Mouse (Mus musculus): ENCODE measurements around the gene Lhfpl5. TPM values are rescaled to one million over a fixed set of nuclear protein-coding genes. Genes with fewer than 3 reads are reported as not detected.

Lhfpl5 gene
- total and polyA plus RNA-seq, 2 experiments from 2014 or later, result 26.6 to 29.7 TPM

DNA sequence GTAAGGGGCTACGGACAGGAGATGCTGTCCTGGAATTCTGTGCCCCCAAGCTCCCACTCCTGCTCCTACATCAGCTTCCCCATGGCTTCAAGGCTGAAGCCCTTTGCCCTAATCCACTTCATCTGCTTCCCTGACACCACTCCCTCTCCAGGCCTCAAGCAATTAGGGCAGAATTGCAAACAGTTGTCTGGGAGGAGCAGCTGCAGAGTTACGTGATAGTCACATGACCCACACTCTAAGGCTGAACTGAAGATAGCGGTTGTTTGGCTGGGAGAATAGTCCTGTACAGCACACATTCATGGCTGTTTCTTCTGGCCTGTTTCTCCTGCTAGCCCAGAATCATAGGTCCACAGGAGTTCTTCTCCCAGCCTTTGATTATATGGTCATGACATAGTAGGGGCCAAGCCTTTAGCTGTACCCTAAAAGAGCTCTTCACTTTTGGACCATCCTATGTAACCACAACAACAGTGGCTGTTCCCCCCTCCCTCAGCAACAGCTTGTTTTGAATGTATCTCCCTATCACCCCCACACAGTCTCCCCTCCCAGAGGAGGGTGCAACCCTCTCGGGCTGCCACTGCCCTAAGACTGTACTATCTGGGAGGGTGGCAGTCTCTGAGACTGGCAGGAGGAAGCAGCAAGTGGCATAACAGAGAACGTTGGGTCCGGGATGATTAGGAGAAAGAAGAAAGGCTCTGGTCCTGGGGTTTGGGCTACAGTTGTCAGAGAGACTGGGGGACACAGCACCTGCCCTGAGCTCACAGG, 18.6 kb upstream of the Lhfpl5 start:
- Histone ChIP-seq H3K9ac (replicated peaks; ENCODE audit: low read length) (no peak overlapping the region), H3K27me3 (ENCODE audit: insufficient read depth, low read length) (no peaks in the 10 kb centered on the region), H3K4me1 (ENCODE audit: insufficient read depth, low read length) (no peaks in the 10 kb centered on the region), H3K4me3 (ENCODE audit: low read length) (no peak overlapping the region), H3K36me3 (ENCODE audit: insufficient read depth, low read length) (no peaks in the 10 kb centered on the region), H3K27ac (no peak overlapping the region), H3K9me3 (ENCODE audit: low read length) (no peaks in the 10 kb centered on the region), H3K4me2 (ENCODE audit: low read depth, low read length) (no peak overlapping the region)
- 59% methylated on average over 6 of the region's 6 CpGs for WGBS
- ATAC-seq (no peak; the same call in 1 of the 2 replicates), DNase-seq (ENCODE audit: low spot score) (no peak)
- peak; percentile 10; the same call in 1 of the 2 replicates for TF ChIP-seq CTCF (IDR thresholded peaks at IDR 0.05; ENCODE audit: low read depth)

DNA sequence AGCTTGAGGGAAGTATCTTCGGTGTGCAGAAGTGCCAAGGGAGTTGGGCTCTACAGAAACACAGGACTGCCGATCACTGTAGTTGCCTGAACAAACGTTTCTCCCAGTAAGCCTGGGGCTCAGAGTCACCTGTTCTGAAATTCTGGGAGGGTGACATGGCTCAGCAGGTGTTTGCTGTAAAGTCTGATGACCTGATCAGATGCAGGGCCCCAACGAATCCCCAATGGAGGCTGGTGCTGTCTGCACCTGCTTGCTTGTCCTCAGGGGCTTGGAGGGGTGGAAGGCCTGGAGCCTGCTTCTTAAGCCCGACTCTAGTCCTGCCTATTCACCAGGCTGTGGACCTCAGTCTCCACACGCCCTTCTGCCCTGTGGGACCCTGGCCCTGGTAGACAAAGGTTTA, 17.7 kb upstream of the Lhfpl5 start:
- H3K4me3 ChIP-seq (ENCODE audit: low read length), result no peak overlapping the region
- H3K27ac ChIP-seq, result no peak overlapping the region
- H3K27me3 ChIP-seq (ENCODE audit: insufficient read depth, low read length), result no peaks in the 10 kb centered on the region
- no peak for DNase-seq (ENCODE audit: low spot score)
- TF ChIP-seq CTCF (IDR thresholded peaks at IDR 0.05; ENCODE audit: low read depth), result no peak
- H3K4me2 ChIP-seq (ENCODE audit: low read depth, low read length), result no peak overlapping the region
- H3K9me3 ChIP-seq (ENCODE audit: low read length), result no peaks in the 10 kb centered on the region
- 70% methylated on average over 6 of the region's 6 CpGs for WGBS
- H3K36me3 ChIP-seq (ENCODE audit: insufficient read depth, low read length), result no peaks in the 10 kb centered on the region
- H3K9ac ChIP-seq (replicated peaks; ENCODE audit: low read length), result no peak overlapping the region
- ATAC-seq, result no peak
- no peaks in the 10 kb centered on the region for H3K4me1 ChIP-seq (ENCODE audit: insufficient read depth, low read length)

DNA sequence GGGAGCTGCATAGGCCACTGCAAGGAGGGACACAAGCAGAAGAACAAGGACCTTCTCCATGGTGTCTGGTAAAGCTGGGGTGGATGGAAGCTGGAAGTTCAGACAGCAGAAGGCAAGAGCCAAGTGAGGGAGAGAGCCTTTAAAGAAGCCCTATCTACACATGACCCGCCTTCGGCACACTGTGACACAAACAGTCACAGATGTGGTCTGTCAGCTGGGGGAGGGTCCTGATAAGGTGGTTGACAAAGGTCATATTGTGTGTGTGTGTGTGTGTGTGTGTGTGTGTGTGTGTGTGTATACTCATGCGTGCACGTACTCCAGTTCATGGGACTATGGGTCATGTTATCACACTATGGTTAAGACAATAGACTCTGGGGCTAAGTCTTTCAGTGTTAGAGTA, 14.8 kb upstream of the Lhfpl5 start, which contains the start of gene Clps:
Gene Clps, minus strand, starts transcription at position 169 of the 400 bp plus-strand sequence.
- no peak for TF ChIP-seq CTCF (IDR thresholded peaks at IDR 0.05; ENCODE audit: low read depth)
- Histone ChIP-seq H3K4me2 (ENCODE audit: low read depth, low read length) (no peak within 1 kb of the TSS), H3K36me3 (ENCODE audit: insufficient read depth, low read length) (no peaks in the 10 kb centered on the region), H3K9ac (replicated peaks; ENCODE audit: low read length) (no peak within 1 kb of the TSS), H3K27ac (no peak within 1 kb of the TSS), H3K27me3 (ENCODE audit: insufficient read depth, low read length) (no peaks in the 10 kb centered on the region), H3K4me1 (ENCODE audit: insufficient read depth, low read length) (no peaks in the 10 kb centered on the region), H3K9me3 (ENCODE audit: low read length) (no peaks in the 10 kb centered on the region), H3K4me3 (ENCODE audit: low read length) (no peak within 1 kb of the TSS)
- DNase-seq (ENCODE audit: low spot score) (no peak), ATAC-seq (no peak)
- WGBS, result 93% methylated on average over 4 of the region's 4 CpGs

DNA sequence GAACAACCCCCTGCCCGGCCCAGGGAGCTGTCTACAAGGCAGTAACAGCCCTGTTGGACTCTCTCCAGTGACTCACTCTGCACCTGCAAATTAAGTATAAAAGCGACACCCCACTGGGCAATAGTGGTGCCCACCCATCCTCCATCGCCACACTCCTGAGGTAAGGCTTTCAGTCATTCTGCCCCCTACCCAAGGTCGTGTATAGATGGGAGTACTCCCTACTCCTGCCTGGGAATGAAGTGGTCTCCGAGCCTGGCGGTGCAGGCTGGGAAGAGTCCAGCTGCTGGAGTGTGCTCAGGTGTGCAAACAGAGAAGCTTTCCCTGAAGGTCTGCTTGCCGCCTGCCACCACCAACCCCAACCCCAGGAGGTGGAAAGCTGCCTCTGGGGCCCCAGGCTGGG, 13.8 kb upstream of the Lhfpl5 start:
- no peak for DNase-seq (ENCODE audit: low spot score)
- no peaks in the 10 kb centered on the region for H3K4me1 ChIP-seq (ENCODE audit: insufficient read depth, low read length)
- no peak for TF ChIP-seq CTCF (IDR thresholded peaks at IDR 0.05; ENCODE audit: low read depth)
- H3K9ac ChIP-seq (replicated peaks; ENCODE audit: low read length), result no peak overlapping the region
- H3K4me2 ChIP-seq (ENCODE audit: low read depth, low read length), result no peak overlapping the region
- 61% methylated on average over 7 of the region's 7 CpGs for WGBS
- no peaks in the 10 kb centered on the region for H3K36me3 ChIP-seq (ENCODE audit: insufficient read depth, low read length)
- ATAC-seq, result no peak
- no peak overlapping the region for H3K27ac ChIP-seq
- H3K27me3 ChIP-seq (ENCODE audit: insufficient read depth, low read length), result no peaks in the 10 kb centered on the region
- H3K9me3 ChIP-seq (ENCODE audit: low read length), result no peaks in the 10 kb centered on the region
- H3K4me3 ChIP-seq (ENCODE audit: low read length), result no peak overlapping the region

DNA sequence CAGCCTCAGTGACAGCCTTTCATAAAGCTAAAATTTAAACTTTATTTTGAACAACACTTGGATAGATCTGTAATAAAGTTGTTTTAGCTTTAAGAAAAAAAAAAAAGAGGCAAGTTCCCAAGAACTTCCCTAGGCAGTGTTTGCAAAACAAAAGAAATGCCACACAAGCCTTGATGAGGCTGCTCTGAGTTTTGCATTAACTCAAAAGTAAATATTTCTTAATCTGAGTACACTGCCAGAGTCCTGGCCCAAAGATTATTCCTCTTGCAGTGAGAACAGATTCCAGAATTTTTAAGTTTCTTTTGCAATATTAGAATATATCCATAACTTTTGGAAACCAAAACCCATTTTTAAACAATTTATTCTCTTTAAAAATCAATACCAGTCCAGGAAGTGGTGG, 10.3 kb upstream of the Lhfpl5 start:
- Histone ChIP-seq H3K4me1 (ENCODE audit: insufficient read depth, low read length) (no peaks in the 10 kb centered on the region), H3K4me3 (ENCODE audit: low read length) (no peak overlapping the region), H3K36me3 (ENCODE audit: insufficient read depth, low read length) (no peaks in the 10 kb centered on the region), H3K9ac (replicated peaks; ENCODE audit: low read length) (no peak overlapping the region), H3K4me2 (ENCODE audit: low read depth, low read length) (no peak overlapping the region), H3K27me3 (ENCODE audit: insufficient read depth, low read length) (no peaks in the 10 kb centered on the region), H3K9me3 (ENCODE audit: low read length) (no peaks in the 10 kb centered on the region), H3K27ac (no peak overlapping the region)
- DNase-seq (ENCODE audit: low spot score), result no peak
- no peak for ATAC-seq
- TF ChIP-seq CTCF (IDR thresholded peaks at IDR 0.05; ENCODE audit: low read depth), result no peak

DNA sequence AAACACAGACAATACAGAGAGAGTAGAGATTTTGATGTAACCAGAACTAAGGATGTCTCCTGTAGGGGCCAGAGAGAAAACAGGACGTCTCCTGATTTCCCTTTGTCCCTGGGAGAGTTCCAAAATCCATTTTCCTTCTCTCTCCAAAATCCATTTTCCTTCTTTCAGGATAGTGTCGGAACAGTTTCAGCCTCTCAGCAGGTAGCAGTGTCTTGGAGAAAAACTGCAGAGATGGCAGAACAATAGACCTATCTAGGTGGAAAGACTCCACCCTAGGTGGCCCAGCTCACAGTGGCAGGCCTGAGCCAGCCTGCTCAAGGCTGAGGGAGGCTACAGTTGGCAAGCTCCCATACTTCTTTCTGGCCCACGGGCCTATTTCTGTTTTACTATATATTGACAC, 7.9 kb upstream of the Lhfpl5 start:
- ATAC-seq (no peak), DNase-seq (ENCODE audit: low spot score) (no peak)
- H3K4me3 ChIP-seq (ENCODE audit: low read length), result no peak overlapping the region
- no peaks in the 10 kb centered on the region for H3K9me3 ChIP-seq (ENCODE audit: low read length)
- no peak for TF ChIP-seq CTCF (IDR thresholded peaks at IDR 0.05; ENCODE audit: low read depth)
- H3K4me1 ChIP-seq (ENCODE audit: insufficient read depth, low read length), result no peaks in the 10 kb centered on the region
- no peak overlapping the region for H3K27ac ChIP-seq
- H3K4me2 ChIP-seq (ENCODE audit: low read depth, low read length), result no peak overlapping the region
- WGBS, result 16% methylated on average over 3 of the region's 3 CpGs
- H3K36me3 ChIP-seq (ENCODE audit: insufficient read depth, low read length), result no peaks in the 10 kb centered on the region
- no peak overlapping the region for H3K9ac ChIP-seq (replicated peaks; ENCODE audit: low read length)
- no peaks in the 10 kb centered on the region for H3K27me3 ChIP-seq (ENCODE audit: insufficient read depth, low read length)

DNA sequence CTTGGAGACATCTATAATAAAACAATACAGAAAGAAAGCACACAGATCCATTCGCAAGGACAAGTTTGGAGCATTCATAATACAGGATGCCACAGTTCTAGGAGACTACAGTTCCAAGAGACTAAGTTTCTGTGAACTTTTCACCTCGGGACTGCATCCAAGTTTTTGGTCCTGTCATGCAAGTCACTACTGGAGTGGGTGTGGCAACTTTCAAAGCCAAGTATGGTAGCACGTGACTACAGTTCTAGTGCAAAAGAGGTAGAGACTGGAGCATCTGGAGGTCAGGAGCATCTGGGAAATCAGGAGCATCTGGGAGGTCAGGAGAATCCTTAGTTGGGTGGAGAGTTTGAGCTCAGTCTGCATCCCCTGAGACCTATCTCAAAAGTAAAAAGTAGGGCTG, 3.6 kb upstream of the Lhfpl5 start:
- ATAC-seq, result no peak
- peaks cover 9% of the 10 kb centered on the region for H3K4me1 ChIP-seq (ENCODE audit: insufficient read depth, low read length)
- TF ChIP-seq CTCF (IDR thresholded peaks at IDR 0.05; ENCODE audit: low read depth), result no peak
- no peak overlapping the region for H3K9ac ChIP-seq (replicated peaks; ENCODE audit: low read length)
- H3K27me3 ChIP-seq (ENCODE audit: insufficient read depth, low read length), result no peaks in the 10 kb centered on the region
- 87% methylated on average over 3 of the region's 3 CpGs for WGBS
- no peaks in the 10 kb centered on the region for H3K36me3 ChIP-seq (ENCODE audit: insufficient read depth, low read length)
- H3K4me3 ChIP-seq (ENCODE audit: low read length), result no peak overlapping the region
- no peak overlapping the region for H3K27ac ChIP-seq
- H3K9me3 ChIP-seq (ENCODE audit: low read length), result no peaks in the 10 kb centered on the region
- H3K4me2 ChIP-seq (ENCODE audit: low read depth, low read length), result no peak overlapping the region
- no peak for DNase-seq (ENCODE audit: low spot score)

All from hindbrain, postnatal 0 days (tissue).